Mouse (Mus musculus) hindbrain, embryonic 13.5 days (tissue): ENCODE results near the gene Ppm1d. TPM values are rescaled to one million over a fixed set of nuclear protein-coding genes. Genes with fewer than 3 reads are reported as not detected.

ENCODE experiments used
- ATAC-seq: fragments of 200-750 bp; cut with Nextera tagmentation; 2 replicates; pipeline ENCODE4 v1.8.0; 2017; ENCODE audit warnings: moderate TSS enrichment; ENCODE audit not compliant: low FRiP score
- H3K27ac ChIP-seq: fragments of 300-500 bp; sonication (generic); 2 replicates; pipeline ENCODE4 v1.5.1; 2015; ENCODE audit warnings: inconsistent platforms, mild to moderate bottlenecking, moderate library complexity
- H3K27me3 ChIP-seq: fragments of 300-500 bp; sonication (generic); 2 replicates; pipeline ENCODE4 v1.6.1; 2015; ENCODE audit warnings: mild to moderate bottlenecking, inconsistent platforms
- H3K36me3 ChIP-seq: fragments of 300-500 bp; sonication (generic); 2 replicates; pipeline ENCODE4 v1.6.1; 2015; ENCODE audit warnings: mild to moderate bottlenecking, inconsistent platforms
- H3K4me1 ChIP-seq: fragments of 300-500 bp; sonication (generic); replicated peaks from 2 replicates; pipeline ENCODE4 v1.6.1; 2015; ENCODE audit warnings: inconsistent platforms
- H3K4me2 ChIP-seq: fragments of 300-500 bp; sonication (generic); 2 replicates; pipeline ENCODE4 v1.6.1; 2015; ENCODE audit warnings: inconsistent platforms, mild to moderate bottlenecking, moderate library complexity
- H3K4me3 ChIP-seq: fragments of 300-500 bp; sonication (generic); 2 replicates; pipeline ENCODE4 v1.5.1; 2015; ENCODE audit warnings: mild to moderate bottlenecking, inconsistent platforms
- H3K9ac ChIP-seq: fragments of 300-500 bp; sonication (generic); 2 replicates; pipeline ENCODE4 v1.6.1; 2015; ENCODE audit warnings: mild to moderate bottlenecking, inconsistent platforms
- H3K9me3 ChIP-seq: fragments of 300-500 bp; sonication (generic); 2 replicates; pipeline ENCODE4 v1.6.1; 2016; ENCODE audit warnings: inconsistent platforms
- WGBS: fragments of 180-500 bp; shearing (Covaris S2); methylation state at CpG from one replicate; pipeline ENCODE4 v1.1.7; 2015; 5-methylcytosine and 5-hydroxymethylcytosine counted together
- polyA plus RNA-seq: library from polyadenylated mRNA; unstranded; fragments of >200 nt; fragmentation: Nextera tagmentation; extraction: Ambion mirVana; gene quantifications from 2 replicates; pipeline ENCODE4 v1.2.1, GENCODE M21; 2015

Gene Ppm1d
- polyA plus RNA-seq, 1 experiment from 2014 or later = 18.3 TPM

DNA sequence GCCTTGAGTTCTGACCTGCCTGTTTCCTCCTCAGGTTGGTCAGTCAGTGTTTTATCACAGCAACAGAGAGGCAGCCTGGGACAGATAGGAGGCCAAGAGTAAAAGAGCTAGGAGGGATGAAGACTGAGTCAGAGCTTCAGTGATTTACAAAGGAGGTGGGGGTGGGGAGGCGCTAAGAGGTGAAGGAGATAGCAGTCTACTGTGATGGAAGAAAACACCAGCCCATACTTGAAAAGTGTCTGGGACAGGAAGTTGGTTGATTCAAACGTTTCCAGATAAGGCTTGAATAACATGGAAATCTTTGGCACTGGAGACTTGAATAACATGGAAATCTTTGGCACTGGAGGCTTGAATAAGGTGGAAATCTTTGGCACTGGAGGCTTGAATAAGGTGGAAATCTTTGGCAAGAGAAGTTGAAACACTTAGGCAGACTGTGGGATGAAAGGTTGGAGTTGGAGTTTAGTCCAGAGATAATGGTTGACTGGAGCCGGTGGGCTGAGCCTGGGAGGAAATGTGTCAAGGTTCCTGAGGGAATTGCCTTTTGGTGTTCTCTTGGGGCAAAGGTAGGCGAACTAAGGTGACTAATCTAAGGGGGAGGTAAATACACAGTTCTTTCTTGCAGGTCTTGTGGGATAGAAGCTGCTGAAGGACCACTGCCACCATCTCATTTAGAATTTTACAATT lies 4.3 kb upstream of the Ppm1d start:
- 77% methylated on average over 4 of the region's 4 CpGs for WGBS
- 0 out of 2 replicates have a peak, but pooled peaks cover 2% of the 10 kb centered on the region for H3K27me3 ChIP-seq
- no peak overlapping the region for H3K9ac ChIP-seq
- no peak overlapping the region for H3K4me3 ChIP-seq
- no peaks in the 10 kb centered on the region for H3K9me3 ChIP-seq
- no peaks in the 10 kb centered on the region for H3K36me3 ChIP-seq
- H3K4me2 ChIP-seq = no peak overlapping the region
- peaks cover 7% of the 10 kb centered on the region; the same call in 1 of the 2 replicates for H3K4me1 ChIP-seq
- ATAC-seq = no peak
- H3K27ac ChIP-seq = no peak overlapping the region

DNA sequence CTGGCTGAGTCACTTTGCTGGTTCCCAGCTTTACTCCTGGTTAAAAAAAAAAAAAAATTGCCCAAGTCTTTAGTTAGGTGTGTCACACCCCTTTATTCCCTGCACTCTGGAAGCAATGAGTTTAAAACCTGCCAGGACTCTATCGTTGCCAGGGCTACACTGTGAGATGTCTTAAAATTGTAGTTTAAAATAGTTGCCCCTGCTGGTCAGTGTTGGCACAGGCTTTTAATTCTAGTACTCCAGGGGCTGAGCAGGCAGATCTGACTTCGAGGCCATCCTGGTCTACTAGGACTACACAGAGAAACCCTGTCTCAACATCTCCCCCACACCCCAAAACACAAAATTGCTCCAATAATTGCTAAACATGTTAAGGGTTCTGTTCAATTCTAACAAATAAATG lies 2.2 kb upstream of the Ppm1d start:
- 0 out of 2 replicates have a peak, but pooled peaks cover 2% of the 10 kb centered on the region for H3K27me3 ChIP-seq
- no peak overlapping the region for H3K4me2 ChIP-seq
- no peak overlapping the region for H3K9ac ChIP-seq
- H3K36me3 ChIP-seq = no peaks in the 10 kb centered on the region
- ATAC-seq = no peak
- H3K27ac ChIP-seq = no peak overlapping the region
- H3K9me3 ChIP-seq = no peaks in the 10 kb centered on the region
- no peak overlapping the region for H3K4me3 ChIP-seq
- H3K4me1 ChIP-seq = peaks cover 26% of the 10 kb centered on the region
- WGBS = 87% methylated on average over 2 of the region's 2 CpGs

DNA sequence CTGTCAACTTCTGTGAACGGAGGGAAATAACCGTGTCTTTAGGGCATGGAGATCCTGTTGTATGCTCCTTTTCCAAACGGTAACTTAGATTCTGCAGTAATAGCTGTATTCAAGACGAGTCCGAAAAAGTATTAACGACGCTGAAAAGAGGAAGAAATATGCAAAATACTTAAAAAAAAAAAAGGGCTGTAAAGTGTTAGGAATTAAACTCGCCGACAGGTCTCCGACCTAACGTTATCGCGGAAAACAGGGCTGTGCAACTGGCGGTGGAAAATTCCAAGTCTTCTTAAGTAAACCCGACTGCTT lies 684 bp upstream of the Ppm1d start:
- Histone ChIP-seq H3K4me1 (peaks cover 36% of the 10 kb centered on the region), H3K9ac (peak overlapping the region; percentile 67), H3K36me3 (peaks cover 8% of the 10 kb centered on the region), H3K9me3 (no peaks in the 10 kb centered on the region), H3K27me3 (0 out of 2 replicates have a peak, but pooled peaks cover 2% of the 10 kb centered on the region), H3K4me2 (peak overlapping the region; percentile 84), H3K27ac (peak overlapping the region; percentile 69), H3K4me3 (peak overlapping the region; percentile 86)
- no peak for ATAC-seq
- 2% methylated on average over 15 of the region's 15 CpGs for WGBS

- Histone ChIP-seq H3K4me1 (peaks cover 36% of the 10 kb centered on the region), H3K4me3 (peak overlapping the region; percentile 86), H3K4me2 (peak overlapping the region; percentile 75), H3K27me3 (0 out of 2 replicates have a peak, but pooled peaks cover 2% of the 10 kb centered on the region), H3K9me3 (no peaks in the 10 kb centered on the region), H3K9ac (peak overlapping the region; percentile 94), H3K27ac (peak overlapping the region; percentile 95), H3K36me3 (peaks cover 9% of the 10 kb centered on the region)
- under 1% methylated on average over 50 of the region's 56 CpGs for WGBS
- ATAC-seq = peak; percentile 51; the same call in 1 of the 2 replicates
Measured at GRCm38 (mm10) chr11:85311645-85312490, 824 bp downstream of the Ppm1d start.

- Histone ChIP-seq H3K4me3 (peak overlapping the region; percentile 86), H3K4me2 (peak overlapping the region; percentile 75), H3K27ac (no peak overlapping the region), H3K9me3 (no peaks in the 10 kb centered on the region), H3K27me3 (0 out of 2 replicates have a peak, but pooled peaks cover 2% of the 10 kb centered on the region), H3K36me3 (peaks cover 9% of the 10 kb centered on the region), H3K9ac (peak overlapping the region; percentile 94), H3K4me1 (peaks cover 36% of the 10 kb centered on the region)
- 34% methylated on average over 2 of the region's 2 CpGs for WGBS
- no peak for ATAC-seq
Measured at GRCm38 (mm10) chr11:85312818-85313217, 1.8 kb downstream of the Ppm1d start.

DNA sequence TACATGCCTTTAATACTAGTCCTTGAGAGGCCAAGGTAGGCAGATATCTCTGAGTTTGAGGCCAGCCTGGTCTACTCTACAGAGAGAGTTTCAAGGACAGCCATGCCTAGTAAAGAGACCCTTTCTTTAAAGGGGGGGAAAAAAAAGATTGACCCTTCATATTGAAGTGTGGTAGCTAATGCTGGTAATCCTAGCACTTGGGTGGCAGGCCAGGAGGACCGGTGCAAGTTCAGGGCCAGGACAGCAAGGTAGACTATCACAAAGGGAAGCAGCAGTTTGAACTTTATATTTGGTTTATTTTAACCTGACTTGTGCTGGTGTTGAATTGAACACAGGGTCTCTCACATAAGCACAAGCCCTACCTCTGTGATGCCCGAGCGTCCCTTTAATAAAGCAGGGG lies 2.3 kb downstream of the Ppm1d start:
- WGBS = 82% methylated on average over 3 of the region's 3 CpGs
- peak overlapping the region; percentile 44; the same call in 1 of the 2 replicates for H3K27ac ChIP-seq
- H3K4me3 ChIP-seq = peak overlapping the region; percentile 86
- H3K36me3 ChIP-seq = peaks cover 9% of the 10 kb centered on the region
- no peaks in the 10 kb centered on the region for H3K9me3 ChIP-seq
- 0 out of 2 replicates have a peak, but pooled peaks cover 2% of the 10 kb centered on the region for H3K27me3 ChIP-seq
- ATAC-seq = no peak
- peak overlapping the region; percentile 94 for H3K9ac ChIP-seq
- peak overlapping the region; percentile 75 for H3K4me2 ChIP-seq
- peaks cover 36% of the 10 kb centered on the region for H3K4me1 ChIP-seq

GRCm38 (mm10) chr11:85323567-85324330 lies 12.7 kb downstream of the Ppm1d start:
- ATAC-seq = no peak
- 0 out of 2 replicates have a peak, but pooled peaks cover 4% of the 10 kb centered on the region for H3K4me1 ChIP-seq

GRCm38 (mm10) chr11:85328717-85329116 lies 17.7 kb downstream of the Ppm1d start:
- no peaks in the 10 kb centered on the region for H3K9me3 ChIP-seq
- H3K4me3 ChIP-seq = no peak overlapping the region
- H3K4me2 ChIP-seq = no peak overlapping the region
- H3K27me3 ChIP-seq = no peaks in the 10 kb centered on the region
- H3K9ac ChIP-seq = no peak overlapping the region
- H3K4me1 ChIP-seq = 0 out of 2 replicates have a peak, but pooled peaks cover 4% of the 10 kb centered on the region
- ATAC-seq = no peak
- no peak overlapping the region for H3K27ac ChIP-seq
- WGBS = 92% methylated on average over 3 of the region's 3 CpGs
- H3K36me3 ChIP-seq = peaks cover 19% of the 10 kb centered on the region

More at GRCm38 (mm10) chr11:85323567-85324330, 12.7 kb downstream of the Ppm1d start:
- WGBS = 78% methylated on average over 9 of the region's 9 CpGs
- H3K27me3 ChIP-seq = no peaks in the 10 kb centered on the region
- no peak overlapping the region for H3K4me2 ChIP-seq
- no peak overlapping the region for H3K4me3 ChIP-seq
- no peaks in the 10 kb centered on the region for H3K9me3 ChIP-seq
- no peak overlapping the region for H3K9ac ChIP-seq
- no peak overlapping the region for H3K27ac ChIP-seq
- H3K36me3 ChIP-seq = no peaks in the 10 kb centered on the region

GRCm38 (mm10) chr11:85329167-85329894 lies 18.3 kb downstream of the Ppm1d start:
- H3K4me3 ChIP-seq = no peak overlapping the region
- no peaks in the 10 kb centered on the region for H3K9me3 ChIP-seq
- WGBS = 92% methylated on average over 7 of the region's 7 CpGs
- H3K4me1 ChIP-seq = no peaks in the 10 kb centered on the region
- no peak for ATAC-seq
- peaks cover 25% of the 10 kb centered on the region for H3K36me3 ChIP-seq
- no peak overlapping the region for H3K4me2 ChIP-seq
- H3K27me3 ChIP-seq = no peaks in the 10 kb centered on the region
- no peak overlapping the region for H3K9ac ChIP-seq
- no peak overlapping the region for H3K27ac ChIP-seq

DNA sequence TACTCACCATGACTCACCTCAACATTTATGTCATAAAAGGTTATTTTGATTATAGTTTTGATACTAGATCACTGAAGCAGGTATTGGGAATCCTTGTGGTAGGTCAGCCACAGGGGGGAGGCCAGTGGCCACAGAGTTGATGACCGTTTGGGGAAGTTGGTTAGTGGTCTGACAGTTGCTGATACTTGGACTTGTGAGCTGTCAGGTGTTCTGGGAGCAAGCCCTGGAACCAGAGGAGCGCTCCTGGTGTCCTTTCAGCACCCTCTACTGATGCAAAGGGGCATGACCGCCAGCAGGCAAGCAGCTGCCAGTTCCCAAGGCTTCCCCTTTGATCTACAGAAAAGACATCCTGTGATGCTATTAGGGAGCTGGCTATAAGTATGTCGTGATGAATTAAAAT lies 23.7 kb downstream of the Ppm1d start:
- Histone ChIP-seq H3K4me2 (no peak overlapping the region), H3K4me1 (no peaks in the 10 kb centered on the region), H3K36me3 (peaks cover 61% of the 10 kb centered on the region), H3K9me3 (no peaks in the 10 kb centered on the region), H3K27me3 (no peaks in the 10 kb centered on the region), H3K27ac (no peak overlapping the region), H3K4me3 (no peak overlapping the region), H3K9ac (no peak overlapping the region)
- WGBS = 43% methylated on average over 4 of the region's 4 CpGs
- no peak for ATAC-seq

DNA sequence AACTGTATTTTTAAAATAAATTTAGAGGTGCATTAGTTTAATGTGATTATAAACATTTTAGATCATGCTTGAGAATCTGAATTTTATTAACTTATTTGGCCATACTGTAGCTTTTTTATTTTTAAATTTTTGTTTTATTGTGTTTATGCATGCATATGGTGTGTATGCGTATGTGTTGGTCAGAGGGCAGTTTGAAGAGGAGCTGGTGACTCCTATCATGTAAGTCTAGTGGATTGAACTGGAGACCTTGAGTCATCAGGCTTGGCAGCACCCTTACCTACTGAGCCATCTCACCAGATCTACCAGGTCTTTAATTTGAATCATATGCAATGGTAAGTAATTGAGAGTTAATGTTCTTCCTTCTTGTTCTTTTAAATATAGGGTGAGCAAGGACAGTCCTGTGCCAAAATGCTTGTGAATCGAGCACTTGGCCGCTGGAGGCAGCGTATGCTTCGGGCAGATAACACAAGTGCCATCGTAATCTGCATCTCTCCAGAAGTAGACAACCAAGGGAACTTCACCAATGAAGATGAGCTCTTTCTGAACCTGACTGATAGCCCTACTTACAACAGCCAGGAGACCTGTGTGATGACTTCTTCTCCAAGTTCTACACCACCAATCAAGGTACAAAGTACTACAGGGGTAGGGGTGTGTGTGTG lies 28.3 kb downstream of the Ppm1d start:
- Histone ChIP-seq H3K9me3 (no peaks in the 10 kb centered on the region), H3K4me2 (no peak overlapping the region), H3K27me3 (no peaks in the 10 kb centered on the region), H3K9ac (no peak overlapping the region), H3K27ac (no peak overlapping the region), H3K4me3 (no peak overlapping the region), H3K36me3 (peaks cover 70% of the 10 kb centered on the region), H3K4me1 (no peaks in the 10 kb centered on the region)
- 99% methylated on average over 6 of the region's 6 CpGs for WGBS
- ATAC-seq = no peak
